Mouse (Mus musculus) limb, embryonic 11.5 days (tissue): ENCODE measurements around the gene Hrh2. TPM values are rescaled to one million over a fixed set of nuclear protein-coding genes. Genes with fewer than 3 reads are reported as not detected.

Source experiments
- ATAC-seq: fragments of 200-750 bp; cut with Nextera tagmentation; 2 replicates; pipeline ENCODE4 v1.8.0; 2017; ENCODE audit warnings: low read depth; ENCODE audit not compliant: insufficient number of reproducible peaks, low FRiP score, low TSS enrichment
- DNase-seq: peaks from one replicate; pipeline ENCODE4 v3.0.0-alpha.2; 2015; ENCODE audit warnings: low spot score
- H3K27ac ChIP-seq: fragments of 300-500 bp; sonication (generic); replicated peaks from 2 replicates; pipeline ENCODE4 v1.5.1; 2014; ENCODE audit warnings: low read depth, mild to moderate bottlenecking, low read length
- H3K27me3 ChIP-seq: fragments of 300-500 bp; sonication (generic); 2 replicates; pipeline ENCODE4 v1.6.1; 2014; ENCODE audit warnings: mild to moderate bottlenecking, low read length, mixed read lengths; ENCODE audit not compliant: control insufficient read depth, insufficient read depth
- H3K36me3 ChIP-seq: fragments of 300-500 bp; sonication (generic); 2 replicates; pipeline ENCODE4 v1.6.1; 2014; ENCODE audit warnings: mild to moderate bottlenecking, low read length, moderate library complexity, mixed read lengths; ENCODE audit not compliant: control insufficient read depth, insufficient read depth
- H3K4me1 ChIP-seq: fragments of 300-500 bp; sonication (generic); 2 replicates; pipeline ENCODE4 v1.6.1; 2014; ENCODE audit warnings: low read length, mixed read lengths; ENCODE audit not compliant: control insufficient read depth, insufficient read depth
- H3K4me2 ChIP-seq: fragments of 300-500 bp; sonication (generic); 2 replicates; pipeline ENCODE4 v1.6.1; 2014; ENCODE audit warnings: low read depth, mild to moderate bottlenecking, moderate library complexity; ENCODE audit not compliant: severe bottlenecking
- H3K4me3 ChIP-seq: fragments of 300-500 bp; sonication (generic); 2 replicates; pipeline ENCODE4 v1.5.1; 2014; ENCODE audit warnings: low read depth, low read length
- H3K9ac ChIP-seq: fragments of 300-500 bp; sonication (generic); 2 replicates; pipeline ENCODE4 v1.6.1; 2014; ENCODE audit warnings: mild to moderate bottlenecking, low read length
- H3K9me3 ChIP-seq: fragments of 300-500 bp; sonication (generic); 2 replicates; pipeline ENCODE4 v1.6.1; 2016; ENCODE audit warnings: low read length; ENCODE audit not compliant: control insufficient read depth
- WGBS: fragments of 180-500 bp; shearing (Covaris S2); extraction: QIAGEN DNeasy Blood & Tissue Kit; methylation state at CpG from one replicate; pipeline ENCODE4 v1.1.7; 2014; 5-methylcytosine and 5-hydroxymethylcytosine counted together
- polyA plus RNA-seq: library from polyadenylated mRNA; unstranded; fragments of >200 nt; fragmentation: Nextera tagmentation; extraction: Ambion mirVana; gene quantifications from 2 replicates; pipeline ENCODE4 v1.2.1, GENCODE M21; 2014

Gene Hrh2
- polyA plus RNA-seq, 1 experiment from 2014 or later, result not detected

- Histone ChIP-seq H3K4me3 (no peak overlapping the region), H3K36me3 (no peaks in the 10 kb centered on the region), H3K27ac (no peak overlapping the region), H3K9me3 (no peaks in the 10 kb centered on the region; the same call in 1 of the 2 replicates), H3K4me1 (peaks cover 1% of the 10 kb centered on the region), H3K27me3 (no peaks in the 10 kb centered on the region), H3K9ac (no peak overlapping the region), H3K4me2 (no peak overlapping the region)
- WGBS, result 87% methylated on average over 6 of the region's 6 CpGs
- ATAC-seq (no peak), DNase-seq (no peak)
These were observed 21.6 kb upstream of the Hrh2 start for GRCm38 (mm10) chr13:54170288-54170687.

GRCm38 (mm10) chr13:54171346-54171745 is 20.6 kb upstream of the Hrh2 start:
- Histone ChIP-seq H3K27me3 (no peaks in the 10 kb centered on the region), H3K9ac (no peak overlapping the region), H3K27ac (no peak overlapping the region), H3K4me1 (no peaks in the 10 kb centered on the region), H3K4me2 (no peak overlapping the region), H3K36me3 (no peaks in the 10 kb centered on the region), H3K4me3 (no peak overlapping the region), H3K9me3 (no peaks in the 10 kb centered on the region; the same call in 1 of the 2 replicates)
- 77% methylated on average over 10 of the region's 10 CpGs for WGBS
- ATAC-seq, result no peak
- no peak for DNase-seq

GRCm38 (mm10) chr13:54171761-54172160 is 20.2 kb upstream of the Hrh2 start:
- 50% methylated on average over 3 of the region's 3 CpGs for WGBS
- no peak for ATAC-seq

GRCm38 (mm10) chr13:54173941-54174340 is 18.0 kb upstream of the Hrh2 start:
- no peak overlapping the region for H3K4me3 ChIP-seq
- H3K9me3 ChIP-seq, result no peaks in the 10 kb centered on the region; the same call in 1 of the 2 replicates
- DNase-seq, result no peak
- no peaks in the 10 kb centered on the region for H3K27me3 ChIP-seq
- H3K9ac ChIP-seq, result no peak overlapping the region
- H3K4me1 ChIP-seq, result no peaks in the 10 kb centered on the region
- no peak overlapping the region for H3K27ac ChIP-seq
- H3K36me3 ChIP-seq, result no peaks in the 10 kb centered on the region
- WGBS, result 98% methylated on average over 2 of the region's 2 CpGs
- no peak overlapping the region for H3K4me2 ChIP-seq
- ATAC-seq, result no peak

More at GRCm38 (mm10) chr13:54171761-54172160, 20.2 kb upstream of the Hrh2 start:
- H3K4me2 ChIP-seq, result no peak overlapping the region
- no peaks in the 10 kb centered on the region for H3K27me3 ChIP-seq
- no peak overlapping the region for H3K4me3 ChIP-seq
- no peaks in the 10 kb centered on the region; the same call in 1 of the 2 replicates for H3K9me3 ChIP-seq
- H3K36me3 ChIP-seq, result no peaks in the 10 kb centered on the region
- no peaks in the 10 kb centered on the region for H3K4me1 ChIP-seq
- no peak for DNase-seq
- H3K27ac ChIP-seq, result no peak overlapping the region
- no peak overlapping the region for H3K9ac ChIP-seq

- WGBS, result 82% methylated on average over 4 of the region's 4 CpGs
- H3K4me1 ChIP-seq, result no peaks in the 10 kb centered on the region
- H3K9ac ChIP-seq, result no peak overlapping the region
- DNase-seq, result no peak
- no peak overlapping the region for H3K4me2 ChIP-seq
- no peaks in the 10 kb centered on the region; the same call in 1 of the 2 replicates for H3K9me3 ChIP-seq
- H3K4me3 ChIP-seq, result no peak overlapping the region
- no peaks in the 10 kb centered on the region for H3K36me3 ChIP-seq
- H3K27me3 ChIP-seq, result no peaks in the 10 kb centered on the region
- no peak overlapping the region for H3K27ac ChIP-seq
- no peak for ATAC-seq
These were observed 17.2 kb upstream of the Hrh2 start for GRCm38 (mm10) chr13:54174703-54175102.

- DNase-seq, result no peak
- ATAC-seq, result no peak
- Histone ChIP-seq H3K9me3 (no peaks in the 10 kb centered on the region; the same call in 1 of the 2 replicates), H3K4me1 (no peaks in the 10 kb centered on the region), H3K27ac (no peak overlapping the region), H3K27me3 (no peaks in the 10 kb centered on the region), H3K4me2 (no peak overlapping the region), H3K9ac (no peak overlapping the region), H3K36me3 (no peaks in the 10 kb centered on the region), H3K4me3 (no peak overlapping the region)
- WGBS, result 84% methylated on average over 8 of the region's 8 CpGs
These were observed 16.5 kb upstream of the Hrh2 start for GRCm38 (mm10) chr13:54175426-54175825.

GRCm38 (mm10) chr13:54176406-54177020 is 15.4 kb upstream of the Hrh2 start:
- Histone ChIP-seq H3K9ac (no peak overlapping the region), H3K27me3 (no peaks in the 10 kb centered on the region), H3K4me3 (no peak overlapping the region), H3K27ac (no peak overlapping the region), H3K36me3 (no peaks in the 10 kb centered on the region), H3K4me1 (no peaks in the 10 kb centered on the region), H3K4me2 (no peak overlapping the region), H3K9me3 (no peaks in the 10 kb centered on the region; the same call in 1 of the 2 replicates)
- no peak for ATAC-seq
- 85% methylated on average over 4 of the region's 4 CpGs for WGBS
- no peak for DNase-seq

- no peak for ATAC-seq
- no peak for DNase-seq
- Histone ChIP-seq H3K36me3 (no peaks in the 10 kb centered on the region), H3K4me2 (no peak overlapping the region), H3K27me3 (no peaks in the 10 kb centered on the region), H3K4me3 (no peak overlapping the region), H3K9me3 (no peaks in the 10 kb centered on the region; the same call in 1 of the 2 replicates), H3K4me1 (no peaks in the 10 kb centered on the region), H3K27ac (no peak overlapping the region), H3K9ac (no peak overlapping the region)
- 81% methylated on average over 2 of the region's 2 CpGs for WGBS
These were observed 14.6 kb upstream of the Hrh2 start for GRCm38 (mm10) chr13:54177346-54177745.

GRCm38 (mm10) chr13:54178647-54179046 is 13.3 kb upstream of the Hrh2 start:
- WGBS, result 76% methylated on average over 5 of the region's 5 CpGs
- no peaks in the 10 kb centered on the region; the same call in 1 of the 2 replicates for H3K9me3 ChIP-seq
- no peak for ATAC-seq

More at GRCm38 (mm10) chr13:54178647-54179046, 13.3 kb upstream of the Hrh2 start:
- Histone ChIP-seq H3K36me3 (no peaks in the 10 kb centered on the region), H3K27ac (no peak overlapping the region), H3K9ac (no peak overlapping the region), H3K4me2 (no peak overlapping the region), H3K4me3 (no peak overlapping the region), H3K27me3 (no peaks in the 10 kb centered on the region), H3K4me1 (no peaks in the 10 kb centered on the region)
- no peak for DNase-seq
